Mouse (Mus musculus): ENCODE measurements around the gene Arpc3. TPM values are rescaled to one million over a fixed set of nuclear protein-coding genes. Genes with fewer than 3 reads are reported as not detected.

The Arpc3 gene
- polyA plus RNA-seq (2014; fragmentation: Nextera tagmentation; extraction: Ambion mirVana) = 95.5 and 119 TPM in 2 replicates

DNA sequence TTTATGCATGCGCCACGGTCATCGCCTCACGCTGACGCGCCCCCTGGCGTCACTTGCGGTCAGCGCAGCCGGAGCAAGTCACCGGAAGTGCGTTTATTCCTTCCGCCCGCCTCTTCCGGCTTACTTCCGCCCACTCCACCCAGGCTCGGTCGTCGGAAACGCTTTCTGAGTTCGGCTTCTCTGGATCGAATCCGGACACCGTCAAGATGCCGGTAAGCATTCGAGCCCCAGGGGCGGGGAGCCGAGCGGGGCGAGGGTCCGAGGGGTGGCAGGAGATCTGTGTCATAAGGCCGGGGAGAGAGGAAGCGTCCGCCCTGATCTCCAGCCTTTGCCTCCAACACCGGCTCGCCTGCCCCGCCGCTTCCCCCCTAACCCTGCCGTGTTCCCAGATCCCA, at the start of gene Arpc3:
Gene Arpc3 (plus strand): TSS at position 93 of the 395 bp plus-strand sequence.
- Histone ChIP-seq H3K9me3 (replicated peaks; ENCODE audit: control insufficient read depth, low read length) (no peaks in the 10 kb centered on the region), H3K4me2 (ENCODE audit: low read length) (peak within 1 kb of the TSS; percentile 78), H3K9ac (ENCODE audit: low read length) (peak within 1 kb of the TSS; percentile 81)

DNA sequence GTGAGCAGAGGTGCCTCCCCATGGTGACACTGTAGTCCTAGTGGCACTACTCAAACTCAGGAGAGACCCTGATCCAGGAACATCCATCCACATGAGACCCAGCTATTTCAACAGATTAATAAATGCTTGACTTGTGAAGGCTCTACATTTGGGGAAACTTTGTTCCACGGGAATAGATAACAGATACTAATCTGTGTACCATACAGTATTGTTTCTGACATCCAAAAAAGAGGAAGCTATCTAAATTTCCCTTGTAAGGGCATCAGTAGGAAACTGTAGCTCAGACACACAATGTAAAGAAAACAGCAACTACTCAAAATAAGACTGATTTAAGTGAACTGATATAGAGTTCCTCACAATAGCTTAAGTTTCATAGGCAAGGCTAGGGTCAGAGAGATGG, 48.8 kb upstream of the Arpc3 start:
- Histone ChIP-seq H3K4me2 (ENCODE audit: low read length) (no peak overlapping the region), H3K27ac (ENCODE audit: low read depth, low read length) (no peak overlapping the region), H3K9ac (ENCODE audit: low read length) (no peak overlapping the region), H3K27me3 (replicated peaks; ENCODE audit: control insufficient read depth, insufficient read depth, low read length) (no peaks in the 10 kb centered on the region), H3K9me3 (replicated peaks; ENCODE audit: control insufficient read depth, low read length) (0 out of 2 replicates have a peak, but pooled peaks cover 2% of the 10 kb centered on the region), H3K36me3 (ENCODE audit: control insufficient read depth, insufficient read depth, low read length) (no peaks in the 10 kb centered on the region), H3K4me3 (ENCODE audit: low read depth, low read length) (no peak overlapping the region), H3K4me1 (ENCODE audit: control insufficient read depth, insufficient read depth, low read length) (no peaks in the 10 kb centered on the region)
- DNase-seq (ENCODE audit: low spot score) = no peak
- no peak for ATAC-seq
- 95% methylated on average over 1 of the region's 1 CpGs for WGBS

More for the DNA sequence above, at the start of gene Arpc3:
- under 1% methylated on average over 39 of the region's 39 CpGs for WGBS
- Histone ChIP-seq H3K36me3 (ENCODE audit: control insufficient read depth, insufficient read depth, low read length) (peaks cover 3% of the 10 kb centered on the region), H3K4me3 (ENCODE audit: low read depth, low read length) (peak within 1 kb of the TSS; percentile 82), H3K27me3 (replicated peaks; ENCODE audit: control insufficient read depth, insufficient read depth, low read length) (no peaks in the 10 kb centered on the region), H3K4me1 (ENCODE audit: control insufficient read depth, insufficient read depth, low read length) (peaks cover 6% of the 10 kb centered on the region; the same call in 1 of the 2 replicates), H3K27ac (ENCODE audit: low read depth, low read length) (peak within 1 kb of the TSS; percentile 39)
- DNase-seq (ENCODE audit: low spot score) = peak; percentile 95
- ATAC-seq = peak; percentile 89

DNA sequence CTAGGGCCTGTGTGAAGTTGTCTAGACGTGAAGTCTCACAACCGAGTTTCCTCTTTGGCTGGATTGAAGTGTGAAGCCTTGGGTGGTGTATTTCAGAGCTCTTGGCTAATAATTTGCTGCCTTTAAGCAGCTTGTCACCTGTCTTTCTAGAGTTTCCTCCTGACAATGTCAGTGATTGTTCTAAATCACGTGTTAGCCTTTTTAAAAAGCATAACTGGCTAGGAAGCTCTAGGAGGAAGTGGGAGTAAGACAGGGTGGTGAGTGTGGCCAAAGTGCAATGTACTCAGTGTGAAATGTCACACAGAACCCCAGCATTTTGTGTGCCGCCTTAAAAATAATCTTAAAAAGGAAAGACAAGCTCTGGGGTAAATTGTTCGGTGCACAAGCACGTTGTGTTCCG, 47.9 kb upstream of the Arpc3 start:
- Histone ChIP-seq H3K27ac (ENCODE audit: low read depth, low read length) (no peak overlapping the region), H3K4me2 (ENCODE audit: low read length) (no peak overlapping the region), H3K4me3 (ENCODE audit: low read depth, low read length) (no peak overlapping the region), H3K4me1 (ENCODE audit: control insufficient read depth, insufficient read depth, low read length) (no peaks in the 10 kb centered on the region), H3K9ac (ENCODE audit: low read length) (no peak overlapping the region), H3K27me3 (replicated peaks; ENCODE audit: control insufficient read depth, insufficient read depth, low read length) (no peaks in the 10 kb centered on the region), H3K9me3 (replicated peaks; ENCODE audit: control insufficient read depth, low read length) (0 out of 2 replicates have a peak, but pooled peaks cover 2% of the 10 kb centered on the region), H3K36me3 (ENCODE audit: control insufficient read depth, insufficient read depth, low read length) (no peaks in the 10 kb centered on the region)
- no peak for DNase-seq (ENCODE audit: low spot score)
- WGBS = 47% methylated on average over 7 of the region's 7 CpGs
- no peak for ATAC-seq

DNA sequence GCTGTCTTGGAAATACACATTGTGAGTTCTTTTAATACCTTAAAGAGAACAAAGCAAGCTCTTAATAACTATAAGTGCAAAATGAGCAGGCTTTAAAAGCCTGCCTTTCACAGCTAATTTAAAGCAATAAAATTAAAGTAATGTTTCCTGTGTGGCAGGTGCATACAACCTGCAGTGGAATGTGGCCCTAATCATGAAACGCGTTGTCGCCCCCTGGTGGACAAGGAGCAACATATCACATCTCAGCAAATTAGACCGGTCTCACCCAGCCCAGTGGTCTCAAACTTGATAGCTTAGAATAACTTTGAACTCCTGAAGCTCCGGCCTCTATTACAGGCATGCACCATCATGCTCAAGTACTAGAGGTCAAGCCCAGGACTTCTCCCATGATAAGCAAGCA, 47.4 kb upstream of the Arpc3 start:
- 9% methylated on average over 5 of the region's 5 CpGs for WGBS
- H3K4me1 ChIP-seq (ENCODE audit: control insufficient read depth, insufficient read depth, low read length) = no peaks in the 10 kb centered on the region
- no peak overlapping the region for H3K4me2 ChIP-seq (ENCODE audit: low read length)
- 0 out of 2 replicates have a peak, but pooled peaks cover 2% of the 10 kb centered on the region for H3K9me3 ChIP-seq (replicated peaks; ENCODE audit: control insufficient read depth, low read length)
- no peak overlapping the region for H3K9ac ChIP-seq (ENCODE audit: low read length)
- H3K4me3 ChIP-seq (ENCODE audit: low read depth, low read length) = no peak overlapping the region
- H3K36me3 ChIP-seq (ENCODE audit: control insufficient read depth, insufficient read depth, low read length) = no peaks in the 10 kb centered on the region
- no peaks in the 10 kb centered on the region for H3K27me3 ChIP-seq (replicated peaks; ENCODE audit: control insufficient read depth, insufficient read depth, low read length)
- H3K27ac ChIP-seq (ENCODE audit: low read depth, low read length) = no peak overlapping the region
- DNase-seq (ENCODE audit: low spot score) = peak; percentile 82
- no peak for ATAC-seq

DNA sequence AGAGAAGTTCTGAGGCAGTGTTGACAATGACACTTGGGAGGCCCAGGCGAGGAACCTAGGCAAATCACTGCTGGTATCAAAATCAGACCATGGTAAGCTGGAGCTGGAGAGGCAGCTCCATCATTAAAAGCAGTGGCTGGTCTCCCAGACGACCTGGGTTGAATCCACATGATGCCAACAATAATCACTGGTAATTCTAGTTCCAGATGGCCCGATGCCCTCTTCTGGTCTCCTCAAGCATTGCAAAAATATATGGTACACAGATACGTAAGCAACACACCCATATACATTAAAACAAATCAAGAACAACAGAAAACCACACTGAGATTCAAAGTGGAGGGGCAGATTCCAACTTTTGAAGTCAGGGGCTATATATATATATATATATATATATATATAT, 45.9 kb upstream of the Arpc3 start:
- Histone ChIP-seq H3K4me1 (ENCODE audit: control insufficient read depth, insufficient read depth, low read length) (no peaks in the 10 kb centered on the region), H3K4me3 (ENCODE audit: low read depth, low read length) (no peak overlapping the region), H3K36me3 (ENCODE audit: control insufficient read depth, insufficient read depth, low read length) (no peaks in the 10 kb centered on the region), H3K4me2 (ENCODE audit: low read length) (no peak overlapping the region), H3K27ac (ENCODE audit: low read depth, low read length) (no peak overlapping the region), H3K9ac (ENCODE audit: low read length) (no peak overlapping the region), H3K9me3 (replicated peaks; ENCODE audit: control insufficient read depth, low read length) (0 out of 2 replicates have a peak, but pooled peaks cover 2% of the 10 kb centered on the region), H3K27me3 (replicated peaks; ENCODE audit: control insufficient read depth, insufficient read depth, low read length) (no peaks in the 10 kb centered on the region)
- DNase-seq (ENCODE audit: low spot score) (peak; percentile 8), ATAC-seq (no peak)
- 80% methylated on average over 4 of the region's 4 CpGs for WGBS

DNA sequence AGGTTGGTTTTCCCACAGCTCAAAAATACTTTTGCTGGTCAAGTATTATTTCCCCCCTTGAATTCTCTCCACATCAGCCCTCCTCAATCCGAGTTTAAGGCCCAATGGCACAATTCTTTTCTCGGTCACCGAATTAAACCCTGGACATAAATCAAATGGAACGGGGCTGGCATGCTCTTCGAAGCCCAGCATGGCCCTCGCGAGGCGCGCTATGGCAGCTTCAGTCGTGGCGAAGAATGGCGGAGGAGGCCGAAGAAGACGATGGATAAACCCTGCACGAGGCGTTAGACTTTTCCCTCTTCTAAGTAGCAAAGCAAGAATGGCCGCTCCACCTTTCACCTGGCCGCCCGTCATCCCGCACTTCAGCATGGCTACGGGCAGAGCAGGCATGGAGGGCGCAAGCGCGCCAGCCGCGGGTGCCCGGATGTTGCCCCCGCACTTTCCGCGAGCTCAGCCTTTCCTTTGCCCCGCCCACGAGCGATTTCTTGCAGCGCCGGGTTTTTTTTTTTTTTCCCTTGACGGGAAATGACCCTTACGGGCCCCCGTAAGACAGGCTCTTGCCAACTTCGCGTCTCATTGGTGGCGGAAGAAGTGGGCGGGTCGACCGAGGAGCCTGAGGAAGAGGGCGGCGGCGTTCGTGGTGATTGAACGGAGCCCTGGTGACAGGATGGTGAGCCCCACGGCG, 37.7 kb upstream of the Arpc3 start, which contains the start of the genes Rad9b and Vps29:
Gene Rad9b (minus strand): TSS at position 427 of the 685 bp plus-strand sequence.
Gene Vps29 (plus strand): TSS at position 563 of the 685 bp plus-strand sequence.
- Histone ChIP-seq H3K9ac (ENCODE audit: low read length) (peak within 1 kb of the TSS; percentile 86), H3K4me3 (ENCODE audit: low read depth, low read length) (peak within 1 kb of the TSS; percentile 93), H3K4me2 (ENCODE audit: low read length) (peak within 1 kb of the TSS; percentile 78), H3K4me1 (ENCODE audit: control insufficient read depth, insufficient read depth, low read length) (peaks cover 7% of the 10 kb centered on the region; the same call in 1 of the 2 replicates), H3K9me3 (replicated peaks; ENCODE audit: control insufficient read depth, low read length) (no peaks in the 10 kb centered on the region), H3K36me3 (ENCODE audit: control insufficient read depth, insufficient read depth, low read length) (no peaks in the 10 kb centered on the region), H3K27me3 (replicated peaks; ENCODE audit: control insufficient read depth, insufficient read depth, low read length) (no peaks in the 10 kb centered on the region), H3K27ac (ENCODE audit: low read depth, low read length) (peak within 1 kb of the TSS; percentile 75)
- WGBS = 2% methylated on average over 51 of the region's 51 CpGs
- ATAC-seq = peak; percentile 94
- DNase-seq (ENCODE audit: low spot score) = peak; percentile 99

DNA sequence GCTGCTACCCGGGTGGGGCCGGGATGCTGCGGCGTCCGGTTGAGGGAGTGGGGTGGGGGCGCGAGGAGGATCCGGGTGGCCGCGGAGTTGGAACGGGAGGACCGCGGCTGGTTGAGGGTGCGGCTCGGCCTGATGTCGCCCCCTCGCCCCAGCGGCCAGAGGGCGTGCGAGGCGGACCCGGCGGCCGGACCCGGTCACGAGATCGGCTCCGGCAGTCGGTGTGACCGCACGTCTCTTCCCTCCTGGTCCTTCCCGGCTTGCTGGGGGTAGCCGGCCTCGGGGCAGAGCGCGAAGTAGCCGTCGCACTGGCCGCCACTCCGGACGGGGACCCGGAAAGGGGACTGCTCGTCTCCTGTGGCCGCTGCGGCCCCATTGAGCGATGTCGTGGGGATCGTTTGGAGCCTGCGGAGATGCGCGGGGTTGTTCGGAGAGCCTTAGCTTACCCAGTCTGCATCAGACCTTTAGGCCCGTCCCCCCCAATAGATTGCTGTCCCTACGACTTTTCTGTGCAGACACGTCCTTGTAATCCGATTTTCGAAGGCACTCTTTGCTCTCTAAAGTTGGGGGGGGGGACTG, 37.1 kb upstream of the Arpc3 start:
- Histone ChIP-seq H3K4me1 (ENCODE audit: control insufficient read depth, insufficient read depth, low read length) (peaks cover 7% of the 10 kb centered on the region; the same call in 1 of the 2 replicates), H3K36me3 (ENCODE audit: control insufficient read depth, insufficient read depth, low read length) (0 out of 2 replicates have a peak, but pooled peaks cover under 1% of the 10 kb centered on the region), H3K4me2 (ENCODE audit: low read length) (peak overlapping the region; percentile 78), H3K27ac (ENCODE audit: low read depth, low read length) (peak overlapping the region; percentile 75), H3K9ac (ENCODE audit: low read length) (peak overlapping the region; percentile 86), H3K9me3 (replicated peaks; ENCODE audit: control insufficient read depth, low read length) (no peaks in the 10 kb centered on the region), H3K4me3 (ENCODE audit: low read depth, low read length) (peak overlapping the region; percentile 93), H3K27me3 (replicated peaks; ENCODE audit: control insufficient read depth, insufficient read depth, low read length) (no peaks in the 10 kb centered on the region)
- ATAC-seq (no peak; the same call in 1 of the 2 replicates), DNase-seq (ENCODE audit: low spot score) (no peak)
- WGBS = under 1% methylated on average over 36 of the region's 57 CpGs

DNA sequence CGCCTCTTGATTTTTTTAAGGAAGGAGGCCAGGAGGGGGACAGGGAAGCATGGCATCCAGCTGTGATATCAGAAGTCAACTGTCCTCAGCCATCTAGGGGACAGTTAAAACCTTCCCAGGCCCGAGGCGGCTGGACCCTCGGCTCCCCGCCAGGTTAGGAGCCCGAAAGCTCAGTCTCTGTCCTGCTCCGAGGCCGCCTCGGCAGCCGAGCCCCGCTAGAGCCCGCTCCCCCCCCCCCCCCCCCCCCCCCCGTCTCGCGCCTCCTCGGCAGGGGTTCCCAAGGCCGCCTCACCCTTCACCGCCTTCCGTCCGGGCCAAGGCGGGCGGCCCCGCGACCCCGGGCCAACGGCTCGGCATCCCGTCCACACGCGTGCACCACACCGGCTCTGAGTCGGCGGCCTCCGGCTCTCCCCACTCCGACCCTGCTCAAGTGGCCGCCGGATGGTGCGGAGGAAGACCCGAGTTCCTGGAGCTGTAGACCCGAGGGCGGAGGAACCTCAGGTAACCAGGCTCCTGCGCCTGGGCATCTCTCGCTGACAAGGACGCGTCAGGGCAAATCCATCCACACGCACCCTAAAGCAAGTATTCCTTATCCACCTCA, 20.0 kb upstream of the Arpc3 start, which contains the start of gene Gpn3:
Gene Gpn3 (plus strand): TSS at position 286 of the 601 bp plus-strand sequence.
- ATAC-seq (peak; percentile 77), DNase-seq (ENCODE audit: low spot score) (no peak)
- 0% methylated on average over 18 of the region's 46 CpGs for WGBS
- Histone ChIP-seq H3K36me3 (ENCODE audit: control insufficient read depth, insufficient read depth, low read length) (peaks cover 34% of the 10 kb centered on the region), H3K27me3 (replicated peaks; ENCODE audit: control insufficient read depth, insufficient read depth, low read length) (no peaks in the 10 kb centered on the region), H3K4me3 (ENCODE audit: low read depth, low read length) (peak within 1 kb of the TSS; percentile 71), H3K4me2 (ENCODE audit: low read length) (peak within 1 kb of the TSS; percentile 68), H3K9me3 (replicated peaks; ENCODE audit: control insufficient read depth, low read length) (no peaks in the 10 kb centered on the region), H3K4me1 (ENCODE audit: control insufficient read depth, insufficient read depth, low read length) (peaks cover 8% of the 10 kb centered on the region), H3K27ac (ENCODE audit: low read depth, low read length) (peak within 1 kb of the TSS; percentile 96), H3K9ac (ENCODE audit: low read length) (peak within 1 kb of the TSS; percentile 87)

Measured in forebrain, embryonic 14.5 days (tissue).